Mouse (Mus musculus) kidney, postnatal 0 days (tissue): ENCODE results near the gene Sept11. TPM values are rescaled to one million over a fixed set of nuclear protein-coding genes. Genes with fewer than 3 reads are reported as not detected.

Source experiments
- ATAC-seq: fragments of 200-750 bp; cut with Nextera tagmentation; replicated peaks from 2 replicates; pipeline ENCODE4 v1.8.0; 2017; ENCODE audit warnings: low read depth, moderate number of reproducible peaks, moderate TSS enrichment, moderate library complexity; ENCODE audit not compliant: low FRiP score
- DNase-seq: peaks from one replicate; pipeline ENCODE4 v3.0.0-alpha.2; 2016; ENCODE audit warnings: low spot score
- H3K27ac ChIP-seq: fragments of 300-500 bp; sonication (generic); 2 replicates; pipeline ENCODE4 v1.5.1; 2014; ENCODE audit warnings: mild to moderate bottlenecking
- H3K27me3 ChIP-seq: fragments of 300-500 bp; sonication (generic); 2 replicates; pipeline ENCODE4 v1.6.1; 2014; ENCODE audit warnings: low read length, mixed read lengths; ENCODE audit not compliant: insufficient read depth
- H3K36me3 ChIP-seq: fragments of 300-500 bp; sonication (generic); 2 replicates; pipeline ENCODE4 v1.6.1; 2014; ENCODE audit warnings: low read length, mixed read lengths; ENCODE audit not compliant: insufficient read depth
- H3K4me1 ChIP-seq: fragments of 300-500 bp; sonication (generic); replicated peaks from 2 replicates; pipeline ENCODE4 v1.6.1; 2014; ENCODE audit warnings: antibody characterized with exemption, low read length, mixed read lengths; ENCODE audit not compliant: insufficient read depth
- H3K4me2 ChIP-seq: fragments of 300-500 bp; sonication (generic); 2 replicates; pipeline ENCODE4 v1.6.1; 2014; ENCODE audit warnings: mild to moderate bottlenecking, low read length, moderate library complexity, mixed read lengths
- H3K4me3 ChIP-seq: fragments of 300-500 bp; sonication (generic); replicated peaks from 2 replicates; pipeline ENCODE4 v1.5.1; 2014; ENCODE audit warnings: low read depth, low read length
- H3K9ac ChIP-seq: fragments of 300-500 bp; sonication (generic); 2 replicates; pipeline ENCODE4 v1.6.1; 2014; ENCODE audit warnings: low read depth, low read length
- H3K9me3 ChIP-seq: fragments of 300-500 bp; sonication (generic); replicated peaks from 2 replicates; pipeline ENCODE4 v1.6.1; 2016; ENCODE audit warnings: low read length, inconsistent platforms, mixed read lengths
- CTCF ChIP-seq: IDR thresholded peaks from 2 replicates; pipeline ENCODE4 v1.5.1; 2016; ENCODE audit warnings: antibody characterized with exemption, low read depth, mild to moderate bottlenecking, moderate library complexity
- WGBS: fragments of 180-500 bp; shearing (Covaris S2); extraction: QIAGEN DNeasy Blood & Tissue Kit; methylation state at CpG from one replicate; pipeline ENCODE4 v1.1.7; 2014; 5-methylcytosine and 5-hydroxymethylcytosine counted together
- polyA plus RNA-seq: library from polyadenylated mRNA; unstranded; fragments of >200 nt; fragmentation: Nextera tagmentation; extraction: Ambion mirVana; gene quantifications from 2 replicates; pipeline ENCODE4 v1.2.1, GENCODE M21; 2015

Gene Sept11
- polyA plus RNA-seq, 1 experiment from 2014 or later = 140 TPM

DNA sequence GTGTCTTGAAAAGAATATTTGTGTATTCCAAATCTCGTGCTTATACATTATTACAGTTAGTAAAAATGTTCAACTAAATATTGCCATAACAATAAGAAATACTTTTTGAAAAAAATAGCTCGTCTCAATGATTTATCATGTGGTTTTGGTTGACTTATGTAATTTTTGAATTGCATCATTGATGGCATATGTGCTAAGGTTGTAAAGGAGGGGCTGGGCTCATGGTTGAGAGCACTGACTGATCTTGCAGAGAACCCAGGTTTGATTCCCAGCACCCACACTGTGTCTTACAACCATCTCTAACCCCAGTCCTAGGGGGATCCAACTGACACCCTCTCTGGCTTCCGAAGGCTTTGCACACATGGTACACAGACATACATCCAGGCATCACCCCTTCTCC is 19.1 kb downstream of the Sept11 start:
- TF ChIP-seq CTCF = no peak

DNA sequence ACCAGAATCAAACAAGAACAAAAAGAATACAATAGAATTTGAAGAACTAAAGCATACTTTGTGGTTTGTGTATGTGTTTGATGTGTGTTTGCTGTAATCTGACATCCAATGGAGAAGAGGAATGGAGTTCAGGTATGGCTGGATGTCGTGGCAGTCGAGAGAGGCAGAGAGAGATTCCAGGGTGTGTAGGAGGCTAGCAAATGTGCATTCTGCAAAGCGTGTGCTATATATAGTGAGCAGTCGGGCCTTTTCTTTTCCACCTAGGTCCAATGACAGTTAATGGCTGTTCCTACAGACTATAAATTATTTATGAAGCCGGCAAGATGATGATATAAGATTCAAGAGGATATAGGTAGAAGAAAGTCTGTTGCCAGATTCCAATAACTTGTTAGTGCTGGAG is 20.3 kb downstream of the Sept11 start:
- Histone ChIP-seq H3K4me1 (peaks cover 19% of the 10 kb centered on the region), H3K9ac (no peak overlapping the region), H3K4me2 (no peak overlapping the region), H3K36me3 (no peaks in the 10 kb centered on the region), H3K27me3 (no peaks in the 10 kb centered on the region), H3K9me3 (no peaks in the 10 kb centered on the region), H3K27ac (no peak overlapping the region), H3K4me3 (no peak overlapping the region)
- DNase-seq (no peak), ATAC-seq (no peak)
- no peak for TF ChIP-seq CTCF
- 67% methylated on average over 5 of the region's 5 CpGs for WGBS

More for the DNA sequence above, 19.1 kb downstream of the Sept11 start:
- WGBS = 94% methylated on average over 3 of the region's 3 CpGs
- Histone ChIP-seq H3K9ac (no peak overlapping the region), H3K27ac (no peak overlapping the region), H3K4me2 (no peak overlapping the region), H3K4me1 (peaks cover 13% of the 10 kb centered on the region), H3K4me3 (no peak overlapping the region), H3K36me3 (no peaks in the 10 kb centered on the region), H3K27me3 (no peaks in the 10 kb centered on the region), H3K9me3 (no peaks in the 10 kb centered on the region)
- DNase-seq (no peak), ATAC-seq (no peak)

- Histone ChIP-seq H3K4me1 (peaks cover 19% of the 10 kb centered on the region), H3K27me3 (no peaks in the 10 kb centered on the region), H3K4me3 (no peak overlapping the region), H3K9me3 (no peaks in the 10 kb centered on the region), H3K9ac (no peak overlapping the region), H3K4me2 (no peak overlapping the region), H3K36me3 (no peaks in the 10 kb centered on the region), H3K27ac (peak overlapping the region; percentile 83)
- DNase-seq = no peak
- WGBS = 40% methylated on average over 6 of the region's 6 CpGs
- no peak for TF ChIP-seq CTCF
- ATAC-seq = no peak
These were observed 21.3 kb downstream of the Sept11 start for GRCm38 (mm10) chr5:93114515-93114914.

GRCm38 (mm10) chr5:93115059-93115458 is 21.8 kb downstream of the Sept11 start:
- TF ChIP-seq CTCF = no peak
- Histone ChIP-seq H3K9ac (no peak overlapping the region), H3K36me3 (no peaks in the 10 kb centered on the region), H3K4me2 (no peak overlapping the region), H3K4me1 (peaks cover 19% of the 10 kb centered on the region), H3K9me3 (no peaks in the 10 kb centered on the region), H3K4me3 (no peak overlapping the region), H3K27ac (peak overlapping the region; percentile 66), H3K27me3 (no peaks in the 10 kb centered on the region)
- 27% methylated on average over 6 of the region's 6 CpGs for WGBS
- peak; percentile 88 for DNase-seq
- no peak; the same call in 1 of the 2 replicates for ATAC-seq

- Histone ChIP-seq H3K27me3 (no peaks in the 10 kb centered on the region), H3K9ac (no peak overlapping the region), H3K36me3 (no peaks in the 10 kb centered on the region), H3K4me2 (no peak overlapping the region), H3K4me3 (no peak overlapping the region), H3K9me3 (no peaks in the 10 kb centered on the region), H3K27ac (peak overlapping the region; percentile 66), H3K4me1 (peaks cover 23% of the 10 kb centered on the region)
- no peak for TF ChIP-seq CTCF
- no peak for ATAC-seq
- no peak for DNase-seq
- WGBS = 71% methylated on average over 13 of the region's 13 CpGs
These were observed 22.6 kb downstream of the Sept11 start for GRCm38 (mm10) chr5:93115854-93116253.

GRCm38 (mm10) chr5:93117648-93118047 is 24.4 kb downstream of the Sept11 start:
- no peak overlapping the region for H3K9ac ChIP-seq
- WGBS = 49% methylated on average over 8 of the region's 8 CpGs
- H3K36me3 ChIP-seq = no peaks in the 10 kb centered on the region
- H3K9me3 ChIP-seq = no peaks in the 10 kb centered on the region
- H3K27me3 ChIP-seq = no peaks in the 10 kb centered on the region
- TF ChIP-seq CTCF = no peak
- no peak overlapping the region for H3K27ac ChIP-seq
- peaks cover 35% of the 10 kb centered on the region for H3K4me1 ChIP-seq
- no peak for DNase-seq
- no peak overlapping the region for H3K4me2 ChIP-seq
- H3K4me3 ChIP-seq = no peak overlapping the region
- ATAC-seq = no peak

DNA sequence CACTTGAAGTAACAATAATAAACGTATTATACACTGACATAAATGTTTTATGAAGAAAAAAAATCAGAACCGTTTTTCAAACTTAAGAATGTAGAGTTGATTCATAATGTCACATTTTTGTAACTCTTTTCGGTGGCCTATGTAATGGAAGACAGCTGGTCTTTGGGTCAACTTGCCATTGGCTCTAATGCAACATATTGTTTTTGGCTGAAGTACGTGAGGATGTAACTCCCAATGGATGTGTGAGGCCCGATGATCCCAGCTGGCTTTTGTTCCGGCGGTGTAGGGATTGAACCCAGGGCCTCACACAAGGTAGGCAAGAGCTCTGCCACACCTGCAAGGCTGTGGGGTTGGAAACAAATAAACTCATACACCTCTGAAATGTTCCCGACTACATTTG is 28.4 kb downstream of the Sept11 start:
- H3K9me3 ChIP-seq = no peaks in the 10 kb centered on the region
- H3K4me3 ChIP-seq = no peak overlapping the region
- H3K4me1 ChIP-seq = peaks cover 40% of the 10 kb centered on the region
- WGBS = 65% methylated on average over 8 of the region's 8 CpGs
- no peaks in the 10 kb centered on the region for H3K27me3 ChIP-seq
- H3K9ac ChIP-seq = no peak overlapping the region
- no peaks in the 10 kb centered on the region for H3K36me3 ChIP-seq
- no peak for ATAC-seq
- peak overlapping the region; percentile 87; the same call in 1 of the 2 replicates for H3K27ac ChIP-seq
- no peak for TF ChIP-seq CTCF
- H3K4me2 ChIP-seq = no peak overlapping the region
- peak; percentile 88 for DNase-seq
